Mouse (Mus musculus) left cerebral cortex, adult 11 months (tissue): ENCODE data around the gene Fbxl15.

Experiments
- DNase-seq: peaks from one replicate; pipeline ENCODE4 v3.0.0; 2022; ENCODE audit warnings: low spot score

The Fbxl15 gene

DNA sequence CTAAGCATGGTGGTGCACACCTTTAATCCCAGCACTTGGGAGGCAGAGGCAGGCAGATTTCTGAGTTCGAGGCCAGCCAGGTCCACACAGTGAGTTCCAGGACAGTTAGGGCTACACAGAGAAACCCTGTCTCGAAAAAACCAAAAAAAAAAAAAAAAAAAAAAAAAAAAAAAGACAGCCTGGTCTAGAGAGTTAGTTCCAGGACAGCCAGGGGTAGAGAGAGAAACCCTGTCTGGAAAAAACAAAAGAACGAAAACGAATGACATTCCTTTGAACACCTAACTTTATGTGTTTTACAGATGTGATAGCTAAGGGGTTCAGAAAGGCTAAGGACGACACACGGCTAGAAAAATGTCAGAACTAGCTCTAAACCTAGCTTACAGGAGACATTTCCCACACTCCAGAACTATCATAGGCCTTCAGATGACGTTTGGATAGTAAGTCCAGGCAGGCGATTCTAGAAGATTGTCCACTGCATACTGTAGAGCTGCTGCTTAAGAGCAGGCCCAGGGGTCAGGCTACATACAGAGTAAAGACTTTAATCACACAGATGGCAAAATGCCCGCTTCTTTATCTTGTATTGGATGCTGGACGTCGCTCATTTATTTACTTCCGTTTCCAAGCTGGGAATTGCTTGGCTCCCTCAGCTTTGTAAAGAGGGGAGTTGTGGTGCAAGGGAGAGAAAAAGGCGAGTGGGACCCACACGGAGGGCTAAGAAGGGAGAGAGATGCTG is 20.1 kb downstream of the Fbxl15 start:
- DNase-seq: no peak

DNA sequence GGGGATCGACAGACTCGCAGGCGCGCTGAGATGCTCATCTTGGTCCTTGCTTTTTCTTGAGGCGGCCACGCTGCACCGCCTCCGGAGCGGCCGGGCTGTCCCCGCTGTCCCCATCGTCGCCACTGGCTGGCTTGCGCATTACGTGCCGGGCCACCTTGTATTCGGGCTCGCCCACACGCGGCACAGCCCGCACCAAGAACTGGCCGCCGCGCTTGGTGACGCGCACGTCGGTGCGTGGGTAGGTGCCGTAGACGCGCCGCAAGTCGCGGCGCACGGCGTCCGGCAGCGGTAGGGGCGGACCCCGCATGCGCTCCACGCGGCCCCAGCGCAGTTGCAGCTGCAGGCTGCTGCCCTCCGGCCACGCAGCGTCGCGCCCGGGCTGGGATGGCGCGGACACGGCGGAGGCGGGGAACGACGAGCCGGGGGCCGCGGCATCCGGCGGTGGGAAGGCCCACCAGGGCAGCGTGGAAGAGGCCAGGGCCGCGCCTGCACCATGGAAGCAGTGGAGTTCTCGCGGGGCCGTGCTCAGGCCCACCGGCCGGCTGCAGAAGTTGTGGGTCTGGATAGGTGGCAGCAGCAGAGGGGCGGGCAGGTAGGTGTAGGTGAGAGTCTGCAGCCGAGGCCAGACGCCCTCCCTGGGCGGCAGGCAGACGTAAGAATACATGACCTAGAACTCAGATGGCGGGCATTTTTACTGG is 20.9 kb downstream of the Fbxl15 start:
- DNase-seq: peak; percentile 88

DNA sequence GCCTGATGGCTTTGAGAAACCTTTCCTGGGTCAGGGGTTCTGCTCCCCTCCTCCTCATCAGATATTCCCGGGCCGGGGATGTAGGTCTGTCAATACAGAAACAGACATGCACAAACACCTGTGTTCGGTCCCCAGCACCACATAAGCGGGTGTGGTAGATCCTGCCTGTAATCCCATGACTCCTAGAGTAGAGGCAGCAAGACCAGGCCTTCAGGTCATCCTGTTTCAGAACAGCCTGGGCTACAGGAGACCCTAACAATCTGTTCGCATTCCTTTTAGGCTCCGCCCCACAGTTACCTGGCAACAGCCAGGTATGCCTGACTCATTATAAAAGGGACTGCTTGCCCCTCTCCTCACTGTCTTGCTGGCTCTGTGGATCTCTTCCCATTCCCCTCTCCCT is 21.6 kb downstream of the Fbxl15 start:
- DNase-seq: no peak

DNA sequence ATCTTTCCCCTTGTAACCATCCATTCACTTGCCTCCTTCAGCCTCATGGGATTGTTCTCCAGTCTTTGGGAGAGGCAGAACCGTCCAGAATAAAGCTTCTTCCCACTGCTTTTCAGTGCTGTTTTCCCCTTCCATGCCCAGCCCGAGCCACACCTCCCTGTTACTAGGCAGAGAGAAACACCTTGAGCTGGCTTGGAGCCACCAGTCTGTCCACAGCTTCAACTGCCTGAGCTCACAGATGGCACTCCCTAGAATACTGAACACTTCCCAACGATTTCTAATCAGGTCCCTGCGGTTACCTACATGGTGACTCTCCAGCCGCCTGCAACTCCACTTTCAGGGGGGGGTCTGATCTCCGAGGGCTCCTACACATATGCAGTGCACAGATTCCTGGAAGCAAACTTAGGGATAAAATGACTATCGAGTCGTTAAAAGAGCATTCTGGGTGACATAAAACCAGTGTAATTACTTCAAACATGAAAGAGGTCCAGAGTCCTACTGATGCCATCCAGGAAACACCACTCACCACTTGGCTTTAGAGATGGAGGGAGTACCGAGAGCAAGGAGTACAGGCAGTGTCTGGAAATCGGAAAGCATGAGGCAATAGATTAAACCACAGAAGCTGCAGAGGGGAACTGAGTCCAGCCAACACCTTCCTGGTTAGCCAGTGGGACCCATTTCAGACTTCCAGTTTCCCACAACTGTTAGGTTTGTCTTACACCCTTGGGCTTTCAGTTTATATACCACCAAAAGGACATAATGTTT is 22.4 kb downstream of the Fbxl15 start, which contains the start of gene 2310034G01Rik:
Gene 2310034G01Rik, minus strand, starts transcription at position 135 of the 765 bp plus-strand sequence.
- DNase-seq: no peak

DNA sequence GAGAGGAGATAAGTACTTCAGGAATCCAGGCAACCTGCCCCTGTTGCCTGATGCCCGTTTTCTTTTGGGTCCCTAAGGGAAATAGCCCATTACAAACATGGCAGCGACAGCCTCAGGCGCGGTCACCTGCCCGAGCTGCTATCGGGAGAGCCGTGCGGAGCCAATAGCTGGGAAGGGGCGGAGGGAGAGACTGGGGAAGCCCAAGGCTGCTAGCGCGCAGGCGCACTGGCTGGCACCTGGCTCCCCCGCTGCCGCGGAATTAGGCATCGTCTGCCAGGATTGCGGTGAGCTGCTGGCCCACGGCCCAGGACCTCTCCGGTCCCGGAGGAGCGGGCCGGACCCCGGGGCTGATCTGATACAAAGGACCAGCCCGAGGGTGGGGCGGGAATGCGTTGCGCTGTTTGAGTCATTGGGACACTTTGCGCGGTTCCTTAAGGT is 28.7 kb downstream of the Fbxl15 start:
- DNase-seq: peak; percentile 85

DNA sequence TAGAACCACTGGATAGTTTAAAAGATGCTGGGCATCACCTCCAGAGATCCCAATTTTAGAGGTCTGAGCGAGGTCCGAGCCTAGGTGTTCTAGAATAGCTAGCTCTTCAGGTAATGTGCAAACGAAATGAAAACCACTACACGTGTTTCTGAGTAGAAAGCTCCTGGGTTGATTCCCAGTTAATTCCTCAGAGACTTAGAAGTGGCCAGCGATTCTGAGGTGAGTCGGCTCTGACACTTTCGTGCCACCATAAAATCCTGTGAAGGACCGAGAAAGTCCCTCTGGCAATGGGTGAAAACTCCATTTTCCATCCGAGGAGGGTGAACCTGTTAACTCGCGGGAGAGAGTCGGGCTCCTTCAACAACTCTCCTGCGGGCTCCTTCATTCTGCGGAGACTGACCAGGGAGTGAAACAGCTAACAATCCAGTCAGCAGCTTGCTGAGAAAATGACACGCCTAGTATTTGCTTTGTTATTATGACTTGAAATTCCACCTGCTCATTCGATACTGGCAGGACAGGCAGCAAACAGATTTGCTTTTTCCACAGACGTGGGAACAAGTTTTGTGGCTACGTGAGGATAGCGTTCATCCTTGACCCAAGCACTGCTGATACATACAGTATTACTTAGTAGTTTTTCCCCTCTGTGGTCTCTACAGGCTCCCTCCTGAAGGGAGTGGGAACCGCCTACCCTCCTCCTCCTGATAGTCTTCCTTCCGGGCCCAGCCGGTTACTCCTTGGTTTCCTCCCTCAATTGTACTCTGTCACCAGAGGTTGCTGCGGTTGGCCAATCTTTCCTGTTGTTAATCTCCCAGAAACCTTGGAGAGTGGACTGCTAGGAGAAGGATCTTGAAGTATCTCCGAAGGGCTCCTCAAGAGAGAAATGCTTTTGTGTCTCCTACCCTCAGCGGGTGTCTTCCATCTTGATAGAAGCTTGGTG is 29.6 kb downstream of the Fbxl15 start:
- DNase-seq: no peak

DNA sequence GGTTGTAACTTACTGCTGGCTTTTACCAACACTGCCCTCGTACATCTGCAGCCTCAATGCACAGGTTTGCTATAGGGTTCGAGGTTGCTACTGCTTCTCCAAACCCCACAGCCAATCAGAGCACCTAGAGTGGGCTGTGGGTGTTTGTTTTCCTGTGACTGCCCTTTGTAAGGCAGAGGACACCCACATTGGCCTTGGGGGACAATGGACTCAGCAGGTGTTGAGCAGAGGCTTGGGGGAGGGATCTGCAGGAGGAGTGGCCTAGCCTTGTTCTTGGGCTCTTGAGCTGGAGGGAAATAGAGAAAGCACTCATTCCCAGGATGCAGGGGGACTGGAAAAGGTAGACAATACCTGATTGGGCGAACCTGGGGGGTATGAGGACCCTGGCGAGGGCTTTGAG is 30.4 kb downstream of the Fbxl15 start:
- DNase-seq: no peak

DNA sequence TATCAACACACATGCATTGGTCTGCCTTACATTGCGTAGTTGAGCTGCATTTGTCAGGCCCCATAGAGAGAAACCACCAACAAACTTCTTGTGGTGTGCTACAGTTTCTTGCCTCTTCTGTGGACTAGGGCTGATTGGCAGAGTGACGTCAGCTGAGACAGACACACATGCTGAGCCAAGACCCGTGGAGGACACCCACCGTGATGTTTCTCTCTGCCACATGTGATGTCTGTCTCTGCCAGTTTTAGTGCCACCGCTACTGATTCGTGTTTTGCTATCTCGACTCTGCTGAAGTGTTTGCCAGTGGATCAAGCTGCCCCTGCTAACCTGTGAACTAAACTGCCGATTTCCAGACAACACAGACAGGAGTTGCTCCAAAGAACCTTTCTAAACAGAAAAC is 34.1 kb downstream of the Fbxl15 start:
- no peak for DNase-seq

DNA sequence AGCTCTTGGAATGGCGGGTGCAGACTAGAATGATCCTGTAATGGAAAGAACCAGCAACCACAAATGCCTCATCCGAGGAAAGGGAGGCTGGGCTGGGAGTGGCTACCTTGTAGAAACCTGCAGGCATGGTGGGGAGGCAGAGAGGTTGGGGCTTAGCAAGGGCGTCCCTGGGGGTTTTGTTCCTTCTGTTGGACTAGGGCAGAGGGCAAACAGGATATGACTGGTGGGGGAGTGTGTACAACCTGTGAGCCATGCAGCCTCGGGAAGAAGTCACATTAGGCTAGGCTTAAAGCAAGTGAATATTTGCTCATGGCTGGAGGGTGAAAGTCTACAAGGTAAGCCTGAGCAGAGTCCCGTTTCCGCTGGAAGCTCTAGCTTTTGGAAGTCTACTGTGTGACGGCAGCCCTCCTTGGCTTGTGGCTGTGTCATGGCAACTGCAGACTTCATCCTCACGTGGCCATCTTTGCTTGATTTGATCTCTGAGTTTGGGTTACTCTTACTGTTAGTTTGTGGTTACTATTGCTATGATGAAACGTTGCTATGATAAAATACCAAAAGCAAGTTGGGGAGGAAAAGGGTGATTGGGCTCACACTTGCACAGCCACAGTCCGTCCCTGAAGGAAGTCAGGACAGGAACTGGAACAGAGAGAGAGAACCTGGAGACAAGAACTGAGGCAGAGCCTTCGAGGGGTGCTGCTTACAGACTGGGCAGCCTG is 35.5 kb downstream of the Fbxl15 start:
- DNase-seq: no peak

DNA sequence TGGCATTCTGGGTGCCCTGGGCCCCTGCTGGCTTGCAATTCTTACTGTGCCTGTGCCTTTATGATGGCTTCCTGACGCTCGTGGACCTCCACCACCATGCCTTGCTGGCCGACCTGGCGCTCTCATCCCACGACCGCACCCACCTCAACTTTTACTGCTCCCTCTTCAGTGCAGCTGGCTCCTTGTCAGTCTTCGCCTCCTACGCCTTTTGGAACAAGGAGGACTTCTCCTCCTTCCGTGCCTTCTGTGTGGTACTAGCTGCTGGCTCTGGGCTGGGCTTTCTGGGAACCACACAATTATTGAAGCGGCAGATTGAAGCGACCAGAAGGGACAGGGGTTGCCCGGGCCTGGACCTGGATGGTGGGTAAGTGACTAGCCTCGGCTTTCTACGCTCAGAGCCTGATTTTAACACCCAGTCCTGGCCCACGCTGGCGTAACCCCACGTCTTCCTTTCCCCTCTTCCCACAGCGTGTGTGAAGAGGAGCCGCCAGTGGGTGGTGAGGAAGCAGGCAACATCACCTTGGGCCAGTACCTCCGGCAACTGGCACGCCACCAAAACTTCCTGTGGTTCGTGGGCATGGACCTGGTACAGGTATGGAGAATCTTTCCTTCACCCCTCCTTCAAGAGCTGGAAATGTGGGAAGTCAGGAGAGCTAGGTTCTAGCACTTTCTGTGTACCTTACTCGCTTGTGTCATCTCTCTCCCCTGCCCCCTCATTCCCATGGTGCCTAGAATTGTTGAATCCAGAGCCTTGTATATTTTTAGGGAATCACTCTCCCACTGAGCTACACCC is 40.0 kb downstream of the Fbxl15 start:
- DNase-seq: no peak

DNA sequence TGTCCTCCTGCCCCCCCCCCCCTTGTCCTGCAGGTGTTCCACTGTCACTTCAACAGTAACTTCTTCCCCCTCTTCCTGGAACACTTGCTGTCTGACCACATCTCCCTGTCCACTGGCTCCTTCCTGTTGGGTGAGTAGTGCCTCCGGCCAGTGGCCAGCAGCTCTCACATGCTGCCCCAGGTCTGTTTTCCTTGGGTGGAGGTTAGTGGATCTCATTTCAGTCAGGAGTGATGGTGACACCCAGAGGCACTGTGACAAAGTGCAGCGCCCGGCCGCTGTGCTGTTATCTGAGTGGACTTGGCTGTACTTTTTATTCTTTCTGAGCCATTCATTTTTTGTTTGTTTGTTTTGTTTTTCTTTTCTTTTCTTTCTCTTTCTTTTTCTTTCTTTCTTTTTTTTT is 41.2 kb downstream of the Fbxl15 start:
- DNase-seq: no peak

DNA sequence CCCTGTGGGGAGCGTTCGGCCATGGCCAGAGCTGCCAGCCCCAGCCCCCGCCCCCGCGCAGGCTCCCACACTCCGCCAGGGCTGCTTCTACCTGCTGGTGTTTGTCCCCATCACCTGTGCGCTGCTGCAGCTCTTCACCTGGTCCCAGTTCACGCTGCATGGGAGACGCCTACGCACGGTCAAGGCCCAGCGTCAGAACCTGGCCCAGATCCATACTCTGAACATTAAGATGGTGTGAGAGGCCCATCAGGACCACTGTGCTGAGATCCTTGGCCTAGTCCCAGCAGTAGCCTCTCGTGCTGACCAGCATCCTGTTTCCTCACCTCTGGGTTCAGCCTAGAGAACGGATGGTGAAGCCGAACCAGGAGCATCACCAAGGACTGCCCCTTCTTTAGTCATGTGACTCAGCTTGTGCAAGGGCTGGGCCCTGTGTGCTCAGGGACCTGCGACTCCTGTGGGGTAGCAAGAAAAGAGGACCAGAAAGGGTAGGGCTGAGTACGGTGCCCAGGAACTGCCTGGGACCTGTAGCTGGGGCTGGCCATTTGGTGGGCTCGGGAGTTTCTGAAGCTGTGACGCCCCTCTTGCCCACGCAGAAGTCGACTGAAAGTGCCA is 46.6 kb downstream of the Fbxl15 start:
- no peak for DNase-seq

DNA sequence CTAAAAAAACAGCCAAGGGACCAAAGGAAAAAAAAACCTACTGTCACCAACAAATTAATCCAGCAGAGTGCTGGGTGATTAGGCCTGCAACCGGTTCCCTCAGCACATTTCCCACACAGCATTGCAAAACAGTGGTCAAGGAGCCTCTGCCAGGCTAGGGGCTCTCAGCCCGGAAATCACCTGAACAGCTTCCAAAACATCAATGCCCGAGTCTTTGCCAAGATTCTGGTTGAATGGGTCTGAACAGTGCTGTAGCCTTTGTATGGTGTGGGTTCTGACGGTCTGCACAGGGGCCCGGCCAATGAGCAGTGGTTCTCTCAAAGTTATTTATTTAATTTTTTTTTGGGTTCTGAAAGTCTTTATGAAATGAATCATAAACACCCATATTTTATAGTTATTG is 47.5 kb downstream of the Fbxl15 start:
- DNase-seq: no peak

DNA sequence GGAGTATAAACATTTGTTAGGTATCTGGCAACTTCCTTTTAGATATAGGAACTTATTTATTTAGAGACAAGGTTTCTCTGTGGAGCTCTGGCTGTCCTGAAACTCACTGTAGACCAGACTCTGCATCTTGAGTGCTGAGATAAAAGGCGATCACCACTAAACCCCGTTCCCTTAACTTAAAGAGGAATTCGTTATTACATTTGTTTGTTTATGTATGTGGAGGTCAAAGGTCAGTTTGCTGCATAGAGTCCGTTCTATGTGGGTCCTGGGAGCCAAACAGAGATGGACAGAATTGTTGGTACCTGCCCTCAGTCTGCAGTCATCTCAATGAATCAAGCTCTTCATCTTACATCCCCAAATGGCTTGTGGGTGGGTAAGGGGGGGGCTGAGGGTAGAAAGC is 47.9 kb downstream of the Fbxl15 start:
- DNase-seq: no peak
